Mouse (Mus musculus): ENCODE results near the gene Fat4. TPM values are rescaled to one million over a fixed set of nuclear protein-coding genes. Genes with fewer than 3 reads are reported as not detected.

The Fat4 gene
- total and polyA plus RNA-seq, 3 experiments, result not detected

DNA sequence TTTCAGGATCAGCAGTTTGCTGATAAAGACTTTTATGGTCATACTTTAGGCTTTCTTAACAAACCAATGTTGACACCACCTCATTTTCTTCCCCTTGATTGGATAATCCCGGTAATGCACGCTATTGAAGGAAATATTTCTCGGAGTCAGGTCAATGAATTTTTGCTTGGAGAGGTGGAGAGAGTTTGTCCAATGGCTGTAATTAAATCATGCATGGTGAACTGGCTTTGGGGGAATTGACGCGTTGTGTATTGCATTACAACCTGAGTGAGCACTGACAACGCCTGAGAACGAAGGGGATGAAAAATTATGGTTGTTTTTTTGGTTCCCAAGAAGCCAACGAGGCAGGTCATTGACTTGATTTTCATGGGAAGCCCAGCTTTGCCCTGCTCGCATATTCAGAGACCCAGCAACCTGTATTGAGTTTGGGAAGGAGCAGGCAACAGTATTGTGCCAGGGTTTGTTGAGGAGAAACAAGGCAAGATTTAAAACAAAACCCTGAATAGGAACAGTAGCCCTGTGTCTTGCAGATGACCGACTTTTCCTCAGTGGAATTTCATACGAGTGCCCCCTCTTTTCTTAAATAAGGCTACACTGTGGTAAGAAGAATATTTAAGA, 26.9 kb downstream of the Fat4 start:
- Histone ChIP-seq H3K4me1 (ENCODE audit: control insufficient read depth in 1 of 2, insufficient read depth in 2 of 2, low read length in 2 of 2) (no peaks in the 10 kb centered on the region), H3K9ac (ENCODE audit: control insufficient read depth, low read depth, low read length, poor library complexity, severe bottlenecking) (no peak overlapping the region), H3K79me2 (ENCODE audit: control insufficient read depth, insufficient read depth, low read length, poor library complexity) (no peaks in the 10 kb centered on the region), H3K27me3 (ENCODE audit: control insufficient read depth in 1 of 2, insufficient read depth in 2 of 2, low read length in 2 of 2) (no peaks in the 10 kb centered on the region), H3K27ac (ENCODE audit: control insufficient read depth, low read depth, low read length) (no peak overlapping the region), H3K36me3 (ENCODE audit: control insufficient read depth in 1 of 2, insufficient read depth in 2 of 2, low read length in 2 of 2) (no peaks in the 10 kb centered on the region), H3K9me3 (replicated peaks; ENCODE audit: insufficient read depth, low read length) (no peaks in the 10 kb centered on the region), H3K4me3 (ENCODE audit: control insufficient read depth in 1 of 2, insufficient read depth in 1 of 2, low read depth in 2 of 2, low read length in 2 of 2) (no peak overlapping the region)
- no peak for DNase-seq (ENCODE audit: low read depth, low spot score)
- TF ChIP-seq MAFK (IDR thresholded peaks at IDR 0.05; ENCODE audit: borderline replicate concordance, low read depth, low read length), result no peak
- TF ChIP-seq JUND (IDR thresholded peaks at IDR 0.05; ENCODE audit: low read depth, low read length), result no peak
- TF ChIP-seq ETS1 (IDR thresholded peaks at IDR 0.05; ENCODE audit: low read depth, low read length), result no peak
- TF ChIP-seq E2F4 (IDR thresholded peaks at IDR 0.05; ENCODE audit: borderline replicate concordance, low read depth, low read length), result no peak
- no peak for TF ChIP-seq MAX (IDR thresholded peaks at IDR 0.05; ENCODE audit: low read length)
- TF ChIP-seq CTCF (IDR thresholded peaks at IDR 0.05 in 2 of 3, conservative IDR thresholded peaks at IDR 0.05 in 1 of 3; ENCODE audit: control insufficient read depth in 1 of 3, insufficient read depth in 1 of 3, low read depth in 2 of 3, low read length in 3 of 3, poor library complexity in 1 of 3, severe bottlenecking in 1 of 3), result no peak
- no peak for TF ChIP-seq USF2 (IDR thresholded peaks at IDR 0.05; ENCODE audit: borderline replicate concordance in 1 of 2, insufficient read depth in 1 of 2, low read depth in 1 of 2, low read length in 2 of 2)
- no peak for TF ChIP-seq ZKSCAN1 (IDR thresholded peaks at IDR 0.05; ENCODE audit: low read depth, low read length)
- TF ChIP-seq HCFC1 (IDR thresholded peaks at IDR 0.05; ENCODE audit: low read depth, low read length), result no peak
- TF ChIP-seq NRF1 (IDR thresholded peaks at IDR 0.05; ENCODE audit: insufficient read depth, low read depth, low read length, poor library complexity, severe bottlenecking), result no peak

DNA sequence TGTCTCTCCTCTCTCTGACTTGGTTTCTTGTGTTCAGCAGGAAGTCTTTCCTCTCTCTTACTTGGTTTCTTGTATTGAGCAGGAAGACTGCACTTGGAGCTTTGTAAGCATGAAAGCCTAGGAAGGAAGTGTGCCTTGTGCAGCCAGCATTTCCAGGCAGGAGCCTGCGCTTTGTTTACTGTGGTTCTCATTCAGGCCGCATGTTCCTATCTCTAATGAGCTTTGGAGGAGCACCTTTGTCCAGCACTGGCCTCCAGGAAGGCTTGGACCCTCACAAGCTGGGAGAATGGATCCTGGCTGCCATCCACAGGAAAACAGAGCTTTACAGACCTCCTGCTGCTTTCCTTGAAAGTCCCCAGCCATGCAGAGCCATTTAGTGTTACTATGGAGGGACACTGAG, 32.2 kb downstream of the Fat4 start:
- Histone ChIP-seq H3K79me2 (ENCODE audit: control insufficient read depth, insufficient read depth, low read length, poor library complexity) (no peaks in the 10 kb centered on the region), H3K36me3 (ENCODE audit: control insufficient read depth in 1 of 2, insufficient read depth in 2 of 2, low read length in 2 of 2) (no peaks in the 10 kb centered on the region), H3K4me1 (ENCODE audit: control insufficient read depth in 1 of 2, insufficient read depth in 2 of 2, low read length in 2 of 2) (no peaks in the 10 kb centered on the region), H3K9me3 (replicated peaks; ENCODE audit: insufficient read depth, low read length) (no peaks in the 10 kb centered on the region), H3K27me3 (ENCODE audit: control insufficient read depth in 1 of 2, insufficient read depth in 2 of 2, low read length in 2 of 2) (no peaks in the 10 kb centered on the region), H3K4me3 (ENCODE audit: control insufficient read depth in 1 of 2, insufficient read depth in 1 of 2, low read depth in 2 of 2, low read length in 2 of 2) (no peak overlapping the region), H3K9ac (ENCODE audit: control insufficient read depth, low read depth, low read length, poor library complexity, severe bottlenecking) (no peak overlapping the region), H3K27ac (ENCODE audit: control insufficient read depth, low read depth, low read length) (no peak overlapping the region)
- TF ChIP-seq ZKSCAN1 (IDR thresholded peaks at IDR 0.05; ENCODE audit: low read depth, low read length) (no peak), RCOR1 (IDR thresholded peaks at IDR 0.05; ENCODE audit: low read depth, low read length) (no peak), GATA1 (IDR thresholded peaks at IDR 0.05; ENCODE audit: low read depth, low read length) (no peak), SIN3A (IDR thresholded peaks at IDR 0.05; ENCODE audit: low read length) (no peak), POLR2A (IDR thresholded peaks at IDR 0.05; ENCODE audit: control insufficient read depth in 1 of 2, insufficient read depth in 1 of 2, low read depth in 1 of 2, low read length in 2 of 2, poor library complexity in 1 of 2) (no peak), MXI1 (IDR thresholded peaks at IDR 0.05; ENCODE audit: low read depth, low read length) (no peak), EP300 (IDR thresholded peaks at IDR 0.05; ENCODE audit: low read depth in 1 of 2, low read length in 2 of 2) (no peak), KAT2A (conservative IDR thresholded peaks at IDR 0.05; ENCODE audit: low read depth, low read length) (no peak), GABPA (IDR thresholded peaks at IDR 0.05; ENCODE audit: low read depth, low read length) (no peak), SMC3 (IDR thresholded peaks at IDR 0.05; ENCODE audit: low read depth, low read length) (no peak)
- DNase-seq (ENCODE audit: low read depth, low spot score), result no peak
